Mouse (Mus musculus) midbrain, embryonic 14.5 days (tissue): ENCODE results near the gene Wdr83. TPM values are rescaled to one million over a fixed set of nuclear protein-coding genes. Genes with fewer than 3 reads are reported as not detected.
"Not testable (repeated sequence)": the region's sequence is repeated elsewhere in the genome, so short reads cannot be mapped to it uniquely, and the experiment has no call there.

ENCODE experiments used
- ATAC-seq: fragments of 200-750 bp; cut with Nextera tagmentation; 2 replicates; pipeline ENCODE4 v1.8.0; 2017; ENCODE audit warnings: moderate number of reproducible peaks, moderate library complexity; ENCODE audit not compliant: low FRiP score, low TSS enrichment
- DNase-seq: peaks from one replicate; pipeline ENCODE4 v3.0.0-alpha.2; 2015
- H3K27ac ChIP-seq: fragments of 300-500 bp; sonication (generic); replicated peaks from 2 replicates; pipeline ENCODE4 v1.5.1; 2014; ENCODE audit warnings: mild to moderate bottlenecking, low read depth, low read length, moderate library complexity
- H3K27me3 ChIP-seq: fragments of 300-500 bp; sonication (generic); 2 replicates; pipeline ENCODE4 v1.6.1; 2014; ENCODE audit warnings: low read length, control low read depth, mixed read lengths; ENCODE audit not compliant: control insufficient read depth, insufficient read depth
- H3K36me3 ChIP-seq: fragments of 300-500 bp; sonication (generic); 2 replicates; pipeline ENCODE4 v1.6.1; 2014; ENCODE audit warnings: low read length, control low read depth; ENCODE audit not compliant: control insufficient read depth, insufficient read depth
- H3K4me1 ChIP-seq: fragments of 300-500 bp; sonication (generic); 2 replicates; pipeline ENCODE4 v1.6.1; 2014; ENCODE audit warnings: mild to moderate bottlenecking, antibody characterized with exemption, low read length, control low read depth; ENCODE audit not compliant: control insufficient read depth, insufficient read depth
- H3K4me2 ChIP-seq: fragments of 300-500 bp; sonication (generic); 2 replicates; pipeline ENCODE4 v1.6.1; 2014; ENCODE audit warnings: mild to moderate bottlenecking, low read length, moderate library complexity
- H3K4me3 ChIP-seq: fragments of 300-500 bp; sonication (generic); replicated peaks from 2 replicates; pipeline ENCODE4 v1.5.1; 2014; ENCODE audit warnings: low read depth, low read length
- H3K9ac ChIP-seq: fragments of 300-500 bp; sonication (generic); replicated peaks from 2 replicates; pipeline ENCODE4 v1.6.1; 2014; ENCODE audit warnings: mild to moderate bottlenecking, low read length, moderate library complexity
- H3K9me3 ChIP-seq: fragments of 300-500 bp; sonication (generic); 2 replicates; pipeline ENCODE4 v1.6.1; 2016; ENCODE audit warnings: low read length, control low read depth, mixed read lengths; ENCODE audit not compliant: control insufficient read depth
- whole genome bisulfite sequencing: fragments of 180-500 bp; shearing (Covaris S2); extraction: QIAGEN DNeasy Blood & Tissue Kit; methylation state at CpG from one replicate; pipeline ENCODE4 v1.1.7; 2014; 5-methylcytosine and 5-hydroxymethylcytosine counted together
- polyA plus RNA-seq: library from polyadenylated mRNA; unstranded; fragments of >200 nt; fragmentation: Nextera tagmentation; extraction: Ambion mirVana; gene quantifications from 2 replicates; pipeline ENCODE4 v1.2.1, GENCODE M21; 2014

The Wdr83 gene
- polyA plus RNA-seq, 1 experiment from 2014 or later = 53.9 TPM

GRCm38 (mm10) chr8:85084633-85085032, 3.5 kb upstream of the Wdr83 start:
- Histone ChIP-seq H3K4me1 (peaks cover 19% of the 10 kb centered on the region), H3K9me3 (no peaks in the 10 kb centered on the region), H3K27me3 (no peaks in the 10 kb centered on the region), H3K4me3 (no peak overlapping the region), H3K27ac (no peak overlapping the region), H3K9ac (no peak overlapping the region), H3K4me2 (no peak overlapping the region), H3K36me3 (peaks cover 6% of the 10 kb centered on the region; the same call in 1 of the 2 replicates)
- DNase-seq (no peak), ATAC-seq (no peak)
- 91% methylated on average over 8 of the region's 8 CpGs for WGBS

GRCm38 (mm10) chr8:85083108-85083813, 2.2 kb upstream of the Wdr83 start, which contains the start of gene Man2b1:
Man2b1 (plus strand) TSS chr8:85083270.
- Histone ChIP-seq H3K27me3 (no peaks in the 10 kb centered on the region), H3K27ac (no peak within 1 kb of the TSS), H3K36me3 (peaks cover 11% of the 10 kb centered on the region), H3K9ac (peak within 1 kb of the TSS; percentile 61), H3K4me1 (peaks cover 22% of the 10 kb centered on the region), H3K4me3 (peak within 1 kb of the TSS; percentile 59), H3K9me3 (no peaks in the 10 kb centered on the region), H3K4me2 (peak within 1 kb of the TSS; percentile 89)
- ATAC-seq (peak; percentile 81), DNase-seq (peak; percentile 85)
- WGBS = under 1% methylated on average over 30 of the region's 30 CpGs

- not testable (repeated sequence) for DNase-seq, H3K27me3 ChIP-seq, ATAC-seq, H3K4me3 ChIP-seq, H3K9me3 ChIP-seq, H3K27ac ChIP-seq, H3K4me2 ChIP-seq, H3K9ac ChIP-seq
- H3K4me1 ChIP-seq = peaks cover 22% of the 10 kb centered on the region
- 94% methylated on average over 4 of the region's 4 CpGs for WGBS
- H3K36me3 ChIP-seq = peaks cover 15% of the 10 kb centered on the region
These were observed 1.1 kb upstream of the Wdr83 start for GRCm38 (mm10) chr8:85082169-85082568.

DNA sequence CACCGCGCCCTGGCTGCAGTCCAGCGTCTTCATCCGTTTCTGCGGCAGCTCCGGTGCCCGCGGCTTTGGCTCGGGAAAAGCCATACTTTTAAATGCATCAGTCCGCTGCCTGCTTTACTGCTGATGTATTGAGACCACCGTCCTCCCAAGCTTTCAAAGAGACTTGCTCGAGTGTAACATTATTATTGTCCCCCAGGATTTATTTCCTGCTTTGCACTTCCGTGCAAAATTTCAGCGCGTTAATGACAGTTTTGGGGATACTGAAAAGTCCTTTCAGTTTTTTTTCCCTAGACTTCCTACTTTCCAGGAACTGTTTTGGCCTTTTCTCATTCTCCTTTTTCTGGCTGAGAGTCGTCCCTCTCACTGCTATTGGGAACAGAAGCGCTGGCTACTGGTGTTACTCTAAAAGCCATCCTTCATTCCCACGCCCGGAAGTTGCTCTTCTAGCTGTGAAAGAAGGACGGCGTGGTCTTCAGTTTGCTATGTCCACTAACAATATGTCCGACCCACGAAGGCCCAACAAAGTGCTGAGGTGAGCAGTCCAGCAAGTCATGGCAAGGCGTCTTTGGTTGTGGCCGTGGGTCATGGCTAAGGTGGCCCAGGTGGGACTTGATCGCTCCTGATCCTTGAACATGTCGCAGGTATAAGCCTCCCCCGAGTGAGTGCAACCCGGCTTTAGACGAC, 432 bp downstream of the Wdr83 start, which contains the start of gene Wdr83os:
Gene Wdr83os (plus strand): TSS at position 209 of the 684 bp plus-strand sequence.
- H3K9me3 ChIP-seq = no peaks in the 10 kb centered on the region
- H3K4me3 ChIP-seq = peak within 1 kb of the TSS; percentile 87
- H3K27ac ChIP-seq = peak within 1 kb of the TSS; percentile 16
- peak within 1 kb of the TSS; percentile 91 for H3K9ac ChIP-seq
- DNase-seq (peak; percentile 87), ATAC-seq (peak; percentile 10; the same call in 1 of the 2 replicates)
- under 1% methylated on average over 30 of the region's 30 CpGs for whole genome bisulfite sequencing
- H3K27me3 ChIP-seq = no peaks in the 10 kb centered on the region
- H3K4me1 ChIP-seq = peaks cover 22% of the 10 kb centered on the region
- H3K36me3 ChIP-seq = peaks cover 25% of the 10 kb centered on the region
- peak within 1 kb of the TSS; percentile 93 for H3K4me2 ChIP-seq

GRCm38 (mm10) chr8:85080214-85080531, 933 bp downstream of the Wdr83 start:
- Histone ChIP-seq H3K4me1 (peaks cover 22% of the 10 kb centered on the region), H3K27me3 (no peaks in the 10 kb centered on the region), H3K4me3 (peak overlapping the region; percentile 87), H3K9ac (peak overlapping the region; percentile 91), H3K9me3 (no peaks in the 10 kb centered on the region), H3K27ac (peak overlapping the region; percentile 16), H3K4me2 (peak overlapping the region; percentile 93), H3K36me3 (peaks cover 30% of the 10 kb centered on the region)
- ATAC-seq (no peak), DNase-seq (peak; percentile 21)
- WGBS = 0% methylated on average over 25 of the region's 25 CpGs

- H3K4me1 ChIP-seq = peaks cover 18% of the 10 kb centered on the region
- ATAC-seq = peak; percentile 56; the same call in 1 of the 2 replicates
- H3K9me3 ChIP-seq = no peaks in the 10 kb centered on the region
- no peak overlapping the region for H3K27ac ChIP-seq
- peak; percentile 93 for DNase-seq
- H3K27me3 ChIP-seq = no peaks in the 10 kb centered on the region
- H3K36me3 ChIP-seq = peaks cover 50% of the 10 kb centered on the region
- 0% methylated on average over 2 of the region's 2 CpGs for WGBS
- H3K4me2 ChIP-seq = no peak overlapping the region
- H3K9ac ChIP-seq = no peak overlapping the region
- H3K4me3 ChIP-seq = no peak overlapping the region
These were observed 4.1 kb downstream of the Wdr83 start for GRCm38 (mm10) chr8:85076993-85077392.

GRCm38 (mm10) chr8:85076001-85076400, 5.1 kb downstream of the Wdr83 start:
- ATAC-seq (no peak), DNase-seq (peak; percentile 42)
- no peak overlapping the region for H3K4me3 ChIP-seq
- H3K27me3 ChIP-seq = no peaks in the 10 kb centered on the region
- H3K4me1 ChIP-seq = peaks cover 14% of the 10 kb centered on the region
- WGBS = 76% methylated on average over 9 of the region's 9 CpGs
- no peak overlapping the region for H3K27ac ChIP-seq
- H3K36me3 ChIP-seq = peaks cover 50% of the 10 kb centered on the region
- H3K9me3 ChIP-seq = no peaks in the 10 kb centered on the region
- no peak overlapping the region for H3K9ac ChIP-seq
- no peak overlapping the region for H3K4me2 ChIP-seq

DNA sequence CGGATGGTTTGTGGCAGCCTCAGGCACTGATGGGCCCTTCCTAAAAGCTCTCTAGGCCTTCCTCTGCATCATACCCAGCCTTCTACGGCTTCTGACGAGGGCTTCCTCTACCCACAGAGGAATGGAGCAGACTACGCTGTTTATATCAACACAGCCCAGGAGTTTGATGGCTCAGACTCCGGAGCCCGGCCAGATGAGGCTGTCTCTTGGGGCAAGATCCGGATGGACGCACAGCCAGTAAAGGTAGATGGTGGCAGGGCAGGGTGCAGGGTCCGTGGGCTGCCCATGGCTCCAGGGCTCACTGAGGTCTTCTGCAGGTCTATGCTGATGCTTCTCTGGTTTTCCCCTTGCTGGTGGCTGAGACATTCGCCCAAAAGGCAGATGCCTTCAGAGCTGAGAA, 6.5 kb downstream of the Wdr83 start:
- DNase-seq = no peak
- 92% methylated on average over 10 of the region's 10 CpGs for WGBS

More for the DNA sequence above, 6.5 kb downstream of the Wdr83 start:
- no peak overlapping the region for H3K4me2 ChIP-seq
- no peak for ATAC-seq
- no peak overlapping the region for H3K4me3 ChIP-seq
- peaks cover 14% of the 10 kb centered on the region for H3K4me1 ChIP-seq
- H3K9me3 ChIP-seq = no peaks in the 10 kb centered on the region
- H3K9ac ChIP-seq = no peak overlapping the region
- H3K27me3 ChIP-seq = no peaks in the 10 kb centered on the region
- peaks cover 50% of the 10 kb centered on the region for H3K36me3 ChIP-seq
- H3K27ac ChIP-seq = no peak overlapping the region
